Mouse (Mus musculus) neural tube, embryonic 11.5 days (tissue): Measurements from ENCODE around the gene Cmtm8. TPM values are rescaled to one million over a fixed set of nuclear protein-coding genes. Genes with fewer than 3 reads are reported as not detected.

ENCODE experiments used
- ATAC-seq: fragments of 200-750 bp; cut with Nextera tagmentation; 2 replicates; pipeline ENCODE4 v1.8.0; 2017; ENCODE audit warnings: moderate number of reproducible peaks, mild to moderate bottlenecking, moderate TSS enrichment, moderate library complexity; ENCODE audit not compliant: insufficient read depth, low FRiP score, low TSS enrichment
- DNase-seq: peaks from one replicate; pipeline ENCODE4 v3.0.0-alpha.2; 2015; ENCODE audit warnings: low spot score
- H3K27ac ChIP-seq: fragments of 300-500 bp; sonication (generic); 2 replicates; pipeline ENCODE4 v1.5.1; 2014; ENCODE audit warnings: low read depth, mild to moderate bottlenecking, low read length
- H3K27me3 ChIP-seq: fragments of 300-500 bp; sonication (generic); 2 replicates; pipeline ENCODE4 v1.6.1; 2014; ENCODE audit warnings: mild to moderate bottlenecking, low read length, mixed read lengths; ENCODE audit not compliant: control insufficient read depth, insufficient read depth
- H3K36me3 ChIP-seq: fragments of 300-500 bp; sonication (generic); 2 replicates; pipeline ENCODE4 v1.6.1; 2014; ENCODE audit warnings: mild to moderate bottlenecking, low read length, moderate library complexity, mixed read lengths; ENCODE audit not compliant: control insufficient read depth, insufficient read depth
- H3K4me1 ChIP-seq: fragments of 300-500 bp; sonication (generic); 2 replicates; pipeline ENCODE4 v1.6.1; 2014; ENCODE audit warnings: low read length, mixed read lengths; ENCODE audit not compliant: control insufficient read depth, insufficient read depth
- H3K4me2 ChIP-seq: fragments of 300-500 bp; sonication (generic); 2 replicates; pipeline ENCODE4 v1.6.1; 2014; ENCODE audit warnings: low read depth, mild to moderate bottlenecking, moderate library complexity
- H3K4me3 ChIP-seq: fragments of 300-500 bp; sonication (generic); 2 replicates; pipeline ENCODE4 v1.5.1; 2014; ENCODE audit warnings: low read depth, low read length
- H3K9ac ChIP-seq: fragments of 300-500 bp; sonication (generic); 2 replicates; pipeline ENCODE4 v1.6.1; 2014; ENCODE audit warnings: mild to moderate bottlenecking, low read length
- H3K9me3 ChIP-seq: fragments of 300-500 bp; sonication (generic); 2 replicates; pipeline ENCODE4 v1.6.1; 2016; ENCODE audit warnings: low read length; ENCODE audit not compliant: control insufficient read depth
- WGBS: fragments of 180-500 bp; shearing (Covaris S2); extraction: QIAGEN DNeasy Blood & Tissue Kit; methylation state at CpG from one replicate; pipeline ENCODE4 v1.1.7; 2014; 5-methylcytosine and 5-hydroxymethylcytosine counted together
- polyA plus RNA-seq: library from polyadenylated mRNA; unstranded; fragments of >200 nt; fragmentation: Nextera tagmentation; extraction: Ambion mirVana; gene quantifications from 2 replicates; pipeline ENCODE4 v1.2.1, GENCODE M21; 2014

The Cmtm8 gene
- 15.2 and 20.4 TPM in 2 replicates for polyA plus RNA-seq

DNA sequence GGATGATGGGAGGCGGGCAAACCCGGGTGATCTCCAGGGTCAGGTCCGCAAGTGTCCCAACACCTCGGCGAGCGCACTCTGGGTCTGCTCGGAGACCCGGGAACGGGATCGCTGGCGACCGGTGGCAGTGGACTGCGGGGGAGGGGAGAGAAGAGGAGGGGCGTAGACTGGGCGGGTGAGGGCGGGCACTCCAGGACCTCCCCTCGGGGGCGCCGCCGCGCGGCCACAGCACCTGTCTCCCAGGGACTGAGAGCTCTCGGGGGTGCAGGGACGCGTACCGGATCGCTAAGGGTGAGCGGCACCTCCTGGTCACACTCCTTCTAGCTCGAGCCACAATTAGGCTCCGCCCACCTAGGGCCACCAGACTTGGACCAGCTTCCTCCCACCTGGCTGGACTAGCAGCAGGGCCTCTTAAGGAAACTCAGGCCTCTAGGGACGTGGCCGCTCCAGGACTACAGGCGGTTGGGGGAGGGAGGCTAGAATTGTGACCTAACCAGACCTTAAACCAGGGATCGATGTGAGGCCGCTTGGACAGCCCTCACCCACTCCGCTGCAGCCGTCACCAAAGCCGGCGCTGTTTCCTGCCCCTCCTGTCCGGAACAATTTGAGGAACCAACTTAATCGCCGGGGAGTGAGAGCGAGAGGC is at the start of gene Cmtm8:
Gene Cmtm8 (minus strand): TSS at position 140 of the 646 bp plus-strand sequence.
- Histone ChIP-seq H3K9ac (peak within 1 kb of the TSS; percentile 63), H3K4me2 (peak within 1 kb of the TSS; percentile 98), H3K27ac (no peak within 1 kb of the TSS), H3K9me3 (no peaks in the 10 kb centered on the region), H3K4me3 (peak within 1 kb of the TSS; percentile 62), H3K4me1 (no peaks in the 10 kb centered on the region), H3K27me3 (peaks cover 6% of the 10 kb centered on the region; the same call in 1 of the 2 replicates), H3K36me3 (no peaks in the 10 kb centered on the region)
- WGBS: under 1% methylated on average over 33 of the region's 43 CpGs
- peak; percentile 87 for ATAC-seq
- peak; percentile 64 for DNase-seq

GRCm38 (mm10) chr9:114892974-114893373 is 49.0 kb upstream of the Cmtm8 start:
- no peaks in the 10 kb centered on the region for H3K36me3 ChIP-seq
- no peak overlapping the region for H3K4me2 ChIP-seq
- H3K9ac ChIP-seq: no peak overlapping the region
- H3K4me3 ChIP-seq: no peak overlapping the region
- no peak overlapping the region for H3K27ac ChIP-seq
- DNase-seq (no peak), ATAC-seq (no peak)
- no peaks in the 10 kb centered on the region for H3K27me3 ChIP-seq
- no peaks in the 10 kb centered on the region; the same call in 1 of the 2 replicates for H3K9me3 ChIP-seq
- 89% methylated on average over 11 of the region's 11 CpGs for WGBS
- no peaks in the 10 kb centered on the region for H3K4me1 ChIP-seq

GRCm38 (mm10) chr9:114890377-114890776 is 46.4 kb upstream of the Cmtm8 start:
- WGBS: 31% methylated on average over 7 of the region's 7 CpGs

DNA sequence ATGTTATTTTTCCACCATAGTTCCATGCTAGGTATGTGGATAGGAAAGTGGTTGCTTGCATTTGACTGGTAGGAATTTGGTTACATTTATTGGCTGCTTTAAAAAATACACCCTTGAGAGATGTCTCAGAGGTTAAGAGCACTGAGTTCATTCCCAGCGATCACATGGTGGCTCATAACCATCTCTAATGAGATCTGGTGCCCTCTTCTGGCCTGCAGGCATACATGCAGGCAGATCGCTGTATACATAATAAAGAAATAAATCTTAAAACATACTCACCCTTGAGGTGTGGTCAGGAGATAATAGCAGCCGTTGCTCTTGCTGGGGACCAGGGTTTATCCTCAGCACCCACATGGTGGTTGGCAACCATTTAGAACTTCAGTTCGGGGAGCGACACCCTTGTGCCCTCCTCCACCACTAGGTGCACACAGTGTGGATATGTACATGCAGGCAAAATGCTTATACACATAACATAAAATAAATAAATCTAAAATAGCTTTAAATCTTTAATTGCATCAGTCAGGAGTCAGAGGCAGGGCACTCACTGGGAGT is 45.0 kb upstream of the Cmtm8 start:
- no peak overlapping the region for H3K9ac ChIP-seq
- 88% methylated on average over 5 of the region's 5 CpGs for WGBS
- H3K36me3 ChIP-seq: no peaks in the 10 kb centered on the region
- H3K27ac ChIP-seq: no peak overlapping the region
- no peaks in the 10 kb centered on the region for H3K27me3 ChIP-seq
- no peak for ATAC-seq
- no peaks in the 10 kb centered on the region for H3K4me1 ChIP-seq
- no peak overlapping the region for H3K4me2 ChIP-seq
- no peaks in the 10 kb centered on the region for H3K9me3 ChIP-seq
- H3K4me3 ChIP-seq: no peak overlapping the region
- DNase-seq: no peak

More at GRCm38 (mm10) chr9:114890377-114890776, 46.4 kb upstream of the Cmtm8 start:
- no peak overlapping the region for H3K4me2 ChIP-seq
- H3K9me3 ChIP-seq: no peaks in the 10 kb centered on the region; the same call in 1 of the 2 replicates
- H3K36me3 ChIP-seq: no peaks in the 10 kb centered on the region
- H3K4me3 ChIP-seq: no peak overlapping the region
- no peak overlapping the region for H3K9ac ChIP-seq
- H3K4me1 ChIP-seq: no peaks in the 10 kb centered on the region
- H3K27me3 ChIP-seq: no peaks in the 10 kb centered on the region
- no peak for ATAC-seq
- H3K27ac ChIP-seq: no peak overlapping the region
- no peak for DNase-seq

DNA sequence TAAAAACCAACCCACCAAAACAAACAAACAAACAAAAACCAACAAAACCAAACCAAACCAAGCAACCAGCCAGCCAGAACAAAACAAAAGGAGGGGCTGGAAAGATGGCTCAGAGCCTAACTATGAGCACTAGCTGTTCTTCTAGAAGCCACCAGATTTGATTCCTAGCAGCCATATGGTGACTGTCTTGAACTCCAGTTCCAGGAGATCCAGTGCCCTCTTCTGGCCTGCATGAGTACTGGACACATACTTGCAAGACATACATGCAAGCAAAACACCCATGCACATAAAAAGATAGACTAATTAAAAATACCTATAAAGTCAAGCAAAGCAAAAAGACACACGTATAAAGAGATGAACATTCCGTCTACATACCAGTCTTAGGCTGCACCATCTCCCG is 43.7 kb upstream of the Cmtm8 start:
- no peak for ATAC-seq

DNA sequence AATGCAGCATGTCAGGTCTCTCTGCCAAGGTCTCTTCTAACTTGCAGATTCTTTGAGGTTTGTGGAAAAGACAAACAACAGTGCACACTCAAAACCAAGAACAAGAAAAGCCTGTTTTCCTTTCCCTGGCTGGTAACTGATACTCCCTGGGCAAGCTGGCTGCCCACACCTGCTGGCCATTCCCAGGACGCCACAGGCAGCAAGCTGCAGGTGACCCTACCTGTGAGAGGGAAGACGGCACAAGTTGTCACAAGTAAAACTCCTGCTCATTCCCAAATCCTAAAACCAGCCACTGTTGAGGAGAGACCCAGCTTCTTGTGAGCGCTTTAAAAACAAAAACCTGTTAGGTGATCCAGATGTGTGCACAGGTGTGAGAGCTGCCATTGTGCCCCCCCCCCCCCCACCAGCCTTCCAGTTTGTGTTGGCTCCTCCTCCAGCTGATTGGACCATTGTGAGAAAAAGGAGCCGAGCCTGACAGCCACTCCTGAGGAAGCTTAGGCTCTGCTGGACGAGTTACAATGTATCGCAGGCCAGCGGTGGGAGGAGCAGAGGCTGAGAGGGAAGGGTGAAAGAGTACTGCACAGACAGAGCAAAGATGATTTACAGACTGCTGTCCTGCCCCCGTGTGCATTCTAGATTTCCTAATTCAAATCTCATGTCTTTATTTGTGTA is 42.2 kb upstream of the Cmtm8 start:
- Histone ChIP-seq H3K27me3 (no peaks in the 10 kb centered on the region), H3K9me3 (no peaks in the 10 kb centered on the region), H3K36me3 (no peaks in the 10 kb centered on the region), H3K4me1 (no peaks in the 10 kb centered on the region), H3K9ac (no peak overlapping the region), H3K4me3 (no peak overlapping the region), H3K27ac (no peak overlapping the region), H3K4me2 (no peak overlapping the region)
- WGBS: 54% methylated on average over 8 of the region's 8 CpGs
- no peak for DNase-seq
- ATAC-seq: no peak

More for the DNA sequence above, 43.7 kb upstream of the Cmtm8 start:
- no peak overlapping the region for H3K27ac ChIP-seq
- no peak overlapping the region for H3K9ac ChIP-seq
- no peak for DNase-seq
- no peaks in the 10 kb centered on the region for H3K36me3 ChIP-seq
- 93% methylated on average over 3 of the region's 3 CpGs for WGBS
- H3K4me1 ChIP-seq: no peaks in the 10 kb centered on the region
- no peak overlapping the region for H3K4me3 ChIP-seq
- H3K4me2 ChIP-seq: no peak overlapping the region
- no peaks in the 10 kb centered on the region for H3K9me3 ChIP-seq
- no peaks in the 10 kb centered on the region for H3K27me3 ChIP-seq

DNA sequence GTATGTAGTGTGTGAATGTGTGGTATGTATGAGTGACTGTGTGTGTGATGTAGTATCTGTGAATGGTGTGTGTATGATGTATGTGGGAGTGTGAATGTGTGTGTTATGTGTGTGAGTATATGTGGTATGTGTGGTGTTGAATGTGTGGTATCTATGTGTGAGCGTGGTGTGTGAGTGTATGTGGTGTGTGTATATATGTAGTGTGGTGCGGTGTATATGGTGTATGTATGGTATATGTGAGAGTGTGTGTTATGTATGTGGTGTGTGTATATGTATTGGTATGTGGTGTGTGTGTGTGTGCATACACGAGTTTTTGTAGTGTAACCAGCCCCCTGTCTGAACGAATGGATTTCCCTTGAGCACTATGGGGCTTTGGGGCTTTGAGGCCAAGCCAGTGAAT is 41.6 kb upstream of the Cmtm8 start:
- no peaks in the 10 kb centered on the region for H3K9me3 ChIP-seq
- no peaks in the 10 kb centered on the region for H3K4me1 ChIP-seq
- no peak overlapping the region for H3K27ac ChIP-seq
- no peaks in the 10 kb centered on the region for H3K27me3 ChIP-seq
- ATAC-seq (no peak), DNase-seq (no peak)
- H3K9ac ChIP-seq: no peak overlapping the region
- H3K36me3 ChIP-seq: no peaks in the 10 kb centered on the region
- H3K4me3 ChIP-seq: no peak overlapping the region
- no peak overlapping the region for H3K4me2 ChIP-seq
- WGBS: 80% methylated on average over 4 of the region's 4 CpGs

GRCm38 (mm10) chr9:114881977-114882376 is 38.0 kb upstream of the Cmtm8 start:
- WGBS: 85% methylated on average over 2 of the region's 2 CpGs
- Histone ChIP-seq H3K4me2 (no peak overlapping the region), H3K27ac (no peak overlapping the region), H3K4me3 (no peak overlapping the region), H3K4me1 (no peaks in the 10 kb centered on the region), H3K27me3 (no peaks in the 10 kb centered on the region), H3K9ac (no peak overlapping the region), H3K9me3 (no peaks in the 10 kb centered on the region), H3K36me3 (no peaks in the 10 kb centered on the region)
- ATAC-seq: no peak
- DNase-seq: no peak
